23 mouse cellular contexts compared by ENCODE assay signal in genomic region chr10:34871888-34872287, GRCm38 (mm10).
DNase-seq lines count a peak whose midpoint lies in the region; ATAC-seq lines count a peak whose summit lies in the region.
"Had no signal": no experiment of that assay in that cellular context is flagged by ENCODE, and none has a peak within 500 bp of the region (broad histone marks: within the 10 kb centered on the region; RNA-seq: fewer than 3 reads in every experiment).

No protein-coding gene starts in this region.

- H3K4me2 ChIP-seq in forebrain, embryonic 14.5 days (ENCODE audit: low read length), result no peak overlapping the region
- no peak overlapping the region for H3K4me2 ChIP-seq in forebrain, embryonic 11.5 days (ENCODE audit: low read depth, low read length, severe bottlenecking)
- H3K4me2 ChIP-seq in limb, embryonic 13.5 days (replicated peaks), result peak overlapping the region; percentile 27
- H3K4me2 ChIP-seq: embryonic facial prominence, embryonic 12.5 days; liver, embryonic 13.5 days; lung, embryonic 14.5 days; midbrain, embryonic 12.5 days had no signal

- no peaks in the 10 kb centered on the region for H3K36me3 ChIP-seq in forebrain, embryonic 14.5 days (ENCODE audit: control insufficient read depth, insufficient read depth, low read length)
- no peaks in the 10 kb centered on the region for H3K36me3 ChIP-seq in forebrain, embryonic 11.5 days (ENCODE audit: control insufficient read depth, insufficient read depth, low read length)
- no peaks in the 10 kb centered on the region for H3K36me3 ChIP-seq in limb, embryonic 13.5 days
- H3K36me3 ChIP-seq: embryonic facial prominence, embryonic 12.5 days; liver, embryonic 13.5 days; midbrain, embryonic 12.5 days had no signal

- no peaks in the 10 kb centered on the region for H3K9me3 ChIP-seq in forebrain, embryonic 14.5 days (replicated peaks; ENCODE audit: control insufficient read depth, low read length)
- no peaks in the 10 kb centered on the region for H3K9me3 ChIP-seq in forebrain, embryonic 11.5 days (ENCODE audit: control insufficient read depth, low read length)
- no peaks in the 10 kb centered on the region for H3K9me3 ChIP-seq in limb, embryonic 13.5 days
- H3K9me3 ChIP-seq: embryonic facial prominence, embryonic 12.5 days; liver, embryonic 13.5 days; midbrain, embryonic 12.5 days had no signal

- no peak overlapping the region for H3K9ac ChIP-seq in forebrain, embryonic 14.5 days (ENCODE audit: low read length)
- H3K9ac ChIP-seq in forebrain, embryonic 11.5 days (ENCODE audit: low read length), result no peak overlapping the region
- H3K9ac ChIP-seq in limb, embryonic 13.5 days, result no peak overlapping the region
- H3K9ac ChIP-seq: embryonic facial prominence, embryonic 12.5 days; liver, embryonic 13.5 days; lung, embryonic 14.5 days; midbrain, embryonic 12.5 days had no signal

- no peak overlapping the region for H3K4me3 ChIP-seq in forebrain, embryonic 14.5 days (ENCODE audit: low read depth, low read length)
- H3K4me3 ChIP-seq in forebrain, embryonic 11.5 days (ENCODE audit: low read depth, low read length), result no peak overlapping the region
- no peak overlapping the region for H3K4me3 ChIP-seq in limb, embryonic 13.5 days
- H3K4me3 ChIP-seq: embryonic facial prominence, embryonic 12.5 days; erythroblast, embryonic 14.5 days; liver, embryonic 13.5 days; midbrain, embryonic 12.5 days had no signal

- DNase-seq in forebrain, embryonic 14.5 days (ENCODE audit: low spot score), result peak; percentile 56
- DNase-seq in forebrain, embryonic 11.5 days (ENCODE audit: low spot score), result no peak
- DNase-seq in layer of hippocampus, adult 9-10 months (ENCODE audit: low spot score), result peak; percentile 2
- no peak for DNase-seq in layer of hippocampus, postnatal 36 days
- DNase-seq in brain, embryonic 18.5 days (ENCODE audit: low read depth, low spot score), result peak; percentile 16
- no peak for DNase-seq in lung, postnatal 36 days
- no peak for DNase-seq in thymus, postnatal 25 days
- DNase-seq: adrenal gland, postnatal 14 days; cerebellum, adult 2 months; cerebellum, postnatal 36 days; gastrocnemius, postnatal 14 days; liver, embryonic 13.5 days; lung, embryonic 14.5 days; lung, postnatal 4 days; right cerebral cortex, adult 18-20 months; thymus, postnatal 14 days had no signal

- peak; percentile 29; the same call in 1 of the 2 replicates for ATAC-seq in forebrain, embryonic 14.5 days
- ATAC-seq in forebrain, embryonic 11.5 days (replicated peaks; ENCODE audit: low FRiP score), result no peak
- no peak for ATAC-seq in limb, embryonic 13.5 days (ENCODE audit: low FRiP score, low read depth)
- ATAC-seq: intestine, embryonic 16.5 days had no signal

- H3K27ac ChIP-seq in forebrain, embryonic 14.5 days (ENCODE audit: low read depth, low read length), result no peak overlapping the region
- H3K27ac ChIP-seq in forebrain, embryonic 11.5 days (ENCODE audit: low read depth, low read length), result no peak overlapping the region
- no peak overlapping the region for H3K27ac ChIP-seq in limb, embryonic 13.5 days
- H3K27ac ChIP-seq: embryonic facial prominence, embryonic 12.5 days; kidney, postnatal 0 days; liver, embryonic 13.5 days; midbrain, embryonic 12.5 days had no signal

- 55% methylated on average over 9 of the region's 9 CpGs for WGBS in forebrain, embryonic 14.5 days
- WGBS in forebrain, embryonic 11.5 days, result 80% methylated on average over 9 of the region's 9 CpGs
- WGBS in limb, embryonic 13.5 days, result 30% methylated on average over 9 of the region's 9 CpGs

- no peaks in the 10 kb centered on the region for H3K4me1 ChIP-seq in forebrain, embryonic 14.5 days (ENCODE audit: control insufficient read depth, insufficient read depth, low read length)
- no peaks in the 10 kb centered on the region for H3K4me1 ChIP-seq in forebrain, embryonic 11.5 days (replicated peaks; ENCODE audit: control insufficient read depth, insufficient read depth, low read length)
- no peaks in the 10 kb centered on the region; the same call in 1 of the 2 replicates for H3K4me1 ChIP-seq in limb, embryonic 13.5 days
- H3K4me1 ChIP-seq: embryonic facial prominence, embryonic 12.5 days; liver, embryonic 13.5 days; midbrain, embryonic 12.5 days had no signal

- H3K27me3 ChIP-seq in forebrain, embryonic 14.5 days (replicated peaks; ENCODE audit: control insufficient read depth, insufficient read depth, low read length), result no peaks in the 10 kb centered on the region
- H3K27me3 ChIP-seq in forebrain, embryonic 11.5 days (ENCODE audit: control insufficient read depth, insufficient read depth, low read length), result no peaks in the 10 kb centered on the region
- no peaks in the 10 kb centered on the region for H3K27me3 ChIP-seq in limb, embryonic 13.5 days
- H3K27me3 ChIP-seq: CH12.LX; embryonic facial prominence, embryonic 12.5 days; liver, embryonic 13.5 days; midbrain, embryonic 12.5 days had no signal

Comparison
In these comparisons a context has a peak if more than half of its experiments do, and no peak if none do; other contexts are left out.
1. DNase-seq: peak in forebrain, embryonic 14.5 days (single experiment), layer of hippocampus, adult 9-10 months (single experiment) and brain, embryonic 18.5 days (single experiment); none in forebrain, embryonic 11.5 days (single experiment), layer of hippocampus, postnatal 36 days (0 of 2), lung, postnatal 36 days (single experiment) and thymus, postnatal 25 days (single experiment).